Mouse (Mus musculus): Measurements from ENCODE around the gene Zfp800. TPM values are rescaled to one million over a fixed set of nuclear protein-coding genes. Genes with fewer than 3 reads are reported as not detected.

Gene Zfp800
- total RNA-seq, 1 experiment = 7.8 TPM

GRCm38 (mm10) chr6:28381983-28382382 is 15.8 kb downstream of the Zfp800 start:
- H3K9me3 ChIP-seq (ENCODE audit: control insufficient read depth, insufficient read depth, low read depth, low read length) = no peaks in the 10 kb centered on the region
- H3K27ac ChIP-seq (ENCODE audit: insufficient read depth, low read depth, low read length, poor library complexity, severe bottlenecking) = no peak overlapping the region
- no peaks in the 10 kb centered on the region for H3K36me3 ChIP-seq (ENCODE audit: control insufficient read depth, insufficient read depth, low read length, poor library complexity, severe bottlenecking)
- DNase-seq (ENCODE audit: low read depth, low spot score) = no peak
- H3K4me3 ChIP-seq (ENCODE audit: insufficient read depth in 1 of 2, low read depth in 1 of 2, low read length in 2 of 2, poor library complexity in 1 of 2, severe bottlenecking in 1 of 2) = no peak overlapping the region
- no peak for TF ChIP-seq ZNF384 (IDR thresholded peaks at IDR 0.05; ENCODE audit: low read depth, low read length)
- no peak for TF ChIP-seq ZC3H11A (IDR thresholded peaks at IDR 0.05; ENCODE audit: borderline replicate concordance, low read depth, low read length)
- TF ChIP-seq HCFC1 (IDR thresholded peaks at IDR 0.05; ENCODE audit: borderline replicate concordance, insufficient read depth, low read length) = no peak
- TF ChIP-seq CHD2 (IDR thresholded peaks at IDR 0.05; ENCODE audit: low read depth, low read length) = no peak
- no peak for TF ChIP-seq MAFK (IDR thresholded peaks at IDR 0.05; ENCODE audit: insufficient read depth, low read depth, low read length)
- no peak overlapping the region for H3K9ac ChIP-seq (ENCODE audit: insufficient read depth, low read depth, low read length, poor library complexity, severe bottlenecking)
- in situ Hi-C loops (cut with MboI; ENCODE audit: low sequenced_read_pairs in 2 of 2, unreplicated experiment in 2 of 2) = loop anchor here in 1 of 2 experiments (25.0 kb wide), 1 partner anchor 720 kb away; no protein-coding TSS in a partner anchor
- no peaks in the 10 kb centered on the region for H3K4me1 ChIP-seq (ENCODE audit: control insufficient read depth in 2 of 2, insufficient read depth in 2 of 2, low read length in 2 of 2, poor library complexity in 1 of 2)

GRCm38 (mm10) chr6:28369966-28370683 is 27.7 kb downstream of the Zfp800 start:
- no peak for TF ChIP-seq ZNF384 (IDR thresholded peaks at IDR 0.05; ENCODE audit: low read depth, low read length)
- TF ChIP-seq HCFC1 (IDR thresholded peaks at IDR 0.05; ENCODE audit: borderline replicate concordance, insufficient read depth, low read length) = no peak
- no peak for TF ChIP-seq CHD2 (IDR thresholded peaks at IDR 0.05; ENCODE audit: low read depth, low read length)
- Histone ChIP-seq H3K9ac (ENCODE audit: insufficient read depth, low read depth, low read length, poor library complexity, severe bottlenecking) (no peak overlapping the region), H3K4me1 (ENCODE audit: control insufficient read depth in 2 of 2, insufficient read depth in 2 of 2, low read length in 2 of 2, poor library complexity in 1 of 2) (no peaks in the 10 kb centered on the region), H3K36me3 (ENCODE audit: control insufficient read depth, insufficient read depth, low read length, poor library complexity, severe bottlenecking) (no peaks in the 10 kb centered on the region), H3K4me3 (ENCODE audit: insufficient read depth in 1 of 2, low read depth in 1 of 2, low read length in 2 of 2, poor library complexity in 1 of 2, severe bottlenecking in 1 of 2) (no peak overlapping the region), H3K9me3 (ENCODE audit: control insufficient read depth, insufficient read depth, low read depth, low read length) (no peaks in the 10 kb centered on the region), H3K27ac (ENCODE audit: insufficient read depth, low read depth, low read length, poor library complexity, severe bottlenecking) (no peak overlapping the region)
- no peak for DNase-seq (ENCODE audit: low read depth, low spot score)
- in situ Hi-C loops (cut with MboI; ENCODE audit: low sequenced_read_pairs in 2 of 2, unreplicated experiment in 2 of 2) = no loop called here

- no peak for DNase-seq (ENCODE audit: low read depth, low spot score)
- in situ Hi-C loops (cut with MboI; ENCODE audit: low sequenced_read_pairs in 2 of 2, unreplicated experiment in 2 of 2) = no loop called here
- Histone ChIP-seq H3K4me3 (ENCODE audit: insufficient read depth in 1 of 2, low read depth in 1 of 2, low read length in 2 of 2, poor library complexity in 1 of 2, severe bottlenecking in 1 of 2) (no peak overlapping the region), H3K36me3 (ENCODE audit: control insufficient read depth, insufficient read depth, low read length, poor library complexity, severe bottlenecking) (no peaks in the 10 kb centered on the region), H3K9me3 (ENCODE audit: control insufficient read depth, insufficient read depth, low read depth, low read length) (no peaks in the 10 kb centered on the region), H3K9ac (ENCODE audit: insufficient read depth, low read depth, low read length, poor library complexity, severe bottlenecking) (no peak overlapping the region), H3K27ac (ENCODE audit: insufficient read depth, low read depth, low read length, poor library complexity, severe bottlenecking) (no peak overlapping the region), H3K4me1 (ENCODE audit: control insufficient read depth in 2 of 2, insufficient read depth in 2 of 2, low read length in 2 of 2, poor library complexity in 1 of 2) (no peaks in the 10 kb centered on the region)
- TF ChIP-seq MAFK (IDR thresholded peaks at IDR 0.05; ENCODE audit: insufficient read depth, low read depth, low read length) (no peak), ZNF384 (IDR thresholded peaks at IDR 0.05; ENCODE audit: low read depth, low read length) (no peak), HCFC1 (IDR thresholded peaks at IDR 0.05; ENCODE audit: borderline replicate concordance, insufficient read depth, low read length) (no peak), ZC3H11A (IDR thresholded peaks at IDR 0.05; ENCODE audit: borderline replicate concordance, low read depth, low read length) (no peak), CHD2 (IDR thresholded peaks at IDR 0.05; ENCODE audit: low read depth, low read length) (no peak)
Measured at GRCm38 (mm10) chr6:28367575-28367974, 30.2 kb downstream of the Zfp800 start.

GRCm38 (mm10) chr6:28351066-28351465 is 46.7 kb downstream of the Zfp800 start:
- Histone ChIP-seq H3K27ac (ENCODE audit: insufficient read depth, low read depth, low read length, poor library complexity, severe bottlenecking) (no peak overlapping the region), H3K36me3 (ENCODE audit: control insufficient read depth, insufficient read depth, low read length, poor library complexity, severe bottlenecking) (no peaks in the 10 kb centered on the region), H3K4me1 (ENCODE audit: control insufficient read depth in 2 of 2, insufficient read depth in 2 of 2, low read length in 2 of 2, poor library complexity in 1 of 2) (no peaks in the 10 kb centered on the region), H3K9me3 (ENCODE audit: control insufficient read depth, insufficient read depth, low read depth, low read length) (no peaks in the 10 kb centered on the region), H3K4me3 (ENCODE audit: insufficient read depth in 1 of 2, low read depth in 1 of 2, low read length in 2 of 2, poor library complexity in 1 of 2, severe bottlenecking in 1 of 2) (no peak overlapping the region), H3K9ac (ENCODE audit: insufficient read depth, low read depth, low read length, poor library complexity, severe bottlenecking) (no peak overlapping the region)
- no peak for TF ChIP-seq HCFC1 (IDR thresholded peaks at IDR 0.05; ENCODE audit: borderline replicate concordance, insufficient read depth, low read length)
- TF ChIP-seq CHD2 (IDR thresholded peaks at IDR 0.05; ENCODE audit: low read depth, low read length) = no peak
- no peak for TF ChIP-seq ZNF384 (IDR thresholded peaks at IDR 0.05; ENCODE audit: low read depth, low read length)
- in situ Hi-C loops (cut with MboI; ENCODE audit: low sequenced_read_pairs in 2 of 2, unreplicated experiment in 2 of 2) = no loop called here
- DNase-seq (ENCODE audit: low read depth, low spot score) = no peak

- Histone ChIP-seq H3K9me3 (ENCODE audit: control insufficient read depth, insufficient read depth, low read depth, low read length) (no peaks in the 10 kb centered on the region), H3K27ac (ENCODE audit: insufficient read depth, low read depth, low read length, poor library complexity, severe bottlenecking) (no peak overlapping the region), H3K36me3 (ENCODE audit: control insufficient read depth, insufficient read depth, low read length, poor library complexity, severe bottlenecking) (no peaks in the 10 kb centered on the region), H3K4me3 (ENCODE audit: insufficient read depth in 1 of 2, low read depth in 1 of 2, low read length in 2 of 2, poor library complexity in 1 of 2, severe bottlenecking in 1 of 2) (no peak overlapping the region), H3K9ac (ENCODE audit: insufficient read depth, low read depth, low read length, poor library complexity, severe bottlenecking) (no peak overlapping the region), H3K4me1 (ENCODE audit: control insufficient read depth in 2 of 2, insufficient read depth in 2 of 2, low read length in 2 of 2, poor library complexity in 1 of 2) (no peaks in the 10 kb centered on the region)
- DNase-seq (ENCODE audit: low read depth, low spot score) = no peak
- TF ChIP-seq MAFK (IDR thresholded peaks at IDR 0.05; ENCODE audit: insufficient read depth, low read depth, low read length) (no peak), ZC3H11A (IDR thresholded peaks at IDR 0.05; ENCODE audit: borderline replicate concordance, low read depth, low read length) (no peak)
- in situ Hi-C loops (cut with MboI; ENCODE audit: low sequenced_read_pairs in 2 of 2, unreplicated experiment in 2 of 2) = no loop called here
Measured at GRCm38 (mm10) chr6:28345677-28346076, 52.1 kb downstream of the Zfp800 start.
